Mouse (Mus musculus): ENCODE results near the gene Sgk2. TPM values are rescaled to one million over a fixed set of nuclear protein-coding genes. Genes with fewer than 3 reads are reported as not detected.

The Sgk2 gene
- polyA plus RNA-seq, 1 experiment from 2014 or later: not detected

- H3K27me3 ChIP-seq (ENCODE audit: control insufficient read depth, insufficient read depth, low read length): no peaks in the 10 kb centered on the region
- H3K9me3 ChIP-seq (ENCODE audit: control insufficient read depth, low read depth, low read length): no peaks in the 10 kb centered on the region
- H3K36me3 ChIP-seq (ENCODE audit: control insufficient read depth, insufficient read depth, low read length): no peaks in the 10 kb centered on the region
- WGBS: 93% methylated on average over 2 of the region's 2 CpGs
- H3K9ac ChIP-seq (replicated peaks; ENCODE audit: low read depth, low read length): no peak overlapping the region
- no peaks in the 10 kb centered on the region for H3K4me1 ChIP-seq (ENCODE audit: control insufficient read depth, insufficient read depth, low read length)
- H3K4me2 ChIP-seq (replicated peaks; ENCODE audit: low read depth, low read length): no peak overlapping the region
- H3K4me3 ChIP-seq (ENCODE audit: low read depth, low read length): no peak overlapping the region
- ATAC-seq (ENCODE audit: insufficient number of reproducible peaks, insufficient read depth, low FRiP score, low read depth): no peak
- H3K27ac ChIP-seq (ENCODE audit: low read length): no peak overlapping the region
Observed at GRCm38 (mm10) chr2:162956843-162957242, 30.3 kb upstream of the Sgk2 start.

GRCm38 (mm10) chr2:162961321-162961720 lies 25.8 kb upstream of the Sgk2 start:
- Histone ChIP-seq H3K4me1 (ENCODE audit: control insufficient read depth, insufficient read depth, low read length) (no peaks in the 10 kb centered on the region), H3K9me3 (ENCODE audit: control insufficient read depth, low read depth, low read length) (no peaks in the 10 kb centered on the region), H3K4me2 (replicated peaks; ENCODE audit: low read depth, low read length) (no peak overlapping the region), H3K4me3 (ENCODE audit: low read depth, low read length) (no peak overlapping the region), H3K36me3 (ENCODE audit: control insufficient read depth, insufficient read depth, low read length) (no peaks in the 10 kb centered on the region), H3K9ac (replicated peaks; ENCODE audit: low read depth, low read length) (no peak overlapping the region), H3K27me3 (ENCODE audit: control insufficient read depth, insufficient read depth, low read length) (no peaks in the 10 kb centered on the region), H3K27ac (ENCODE audit: low read length) (no peak overlapping the region)
- ATAC-seq (ENCODE audit: insufficient number of reproducible peaks, insufficient read depth, low FRiP score, low read depth): no peak
- WGBS: 72% methylated on average over 9 of the region's 10 CpGs

- no peaks in the 10 kb centered on the region for H3K9me3 ChIP-seq (ENCODE audit: control insufficient read depth, low read depth, low read length)
- H3K4me1 ChIP-seq (ENCODE audit: control insufficient read depth, insufficient read depth, low read length): no peaks in the 10 kb centered on the region
- no peak for ATAC-seq (ENCODE audit: insufficient number of reproducible peaks, insufficient read depth, low FRiP score, low read depth)
- no peaks in the 10 kb centered on the region for H3K27me3 ChIP-seq (ENCODE audit: control insufficient read depth, insufficient read depth, low read length)
- H3K9ac ChIP-seq (replicated peaks; ENCODE audit: low read depth, low read length): no peak overlapping the region
- H3K36me3 ChIP-seq (ENCODE audit: control insufficient read depth, insufficient read depth, low read length): no peaks in the 10 kb centered on the region
- H3K4me3 ChIP-seq (ENCODE audit: low read depth, low read length): no peak overlapping the region
- no peak overlapping the region for H3K4me2 ChIP-seq (replicated peaks; ENCODE audit: low read depth, low read length)
- H3K27ac ChIP-seq (ENCODE audit: low read length): no peak overlapping the region
- 83% methylated on average over 2 of the region's 2 CpGs for WGBS
Observed at GRCm38 (mm10) chr2:162966734-162967133, 20.4 kb upstream of the Sgk2 start.

- no peaks in the 10 kb centered on the region for H3K27me3 ChIP-seq (ENCODE audit: control insufficient read depth, insufficient read depth, low read length)
- no peak overlapping the region for H3K27ac ChIP-seq (ENCODE audit: low read length)
- H3K4me3 ChIP-seq (ENCODE audit: low read depth, low read length): no peak overlapping the region
- no peaks in the 10 kb centered on the region for H3K9me3 ChIP-seq (ENCODE audit: control insufficient read depth, low read depth, low read length)
- ATAC-seq (ENCODE audit: insufficient number of reproducible peaks, insufficient read depth, low FRiP score, low read depth): no peak
- no peaks in the 10 kb centered on the region for H3K36me3 ChIP-seq (ENCODE audit: control insufficient read depth, insufficient read depth, low read length)
- no peak overlapping the region for H3K4me2 ChIP-seq (replicated peaks; ENCODE audit: low read depth, low read length)
- no peak overlapping the region for H3K9ac ChIP-seq (replicated peaks; ENCODE audit: low read depth, low read length)
- no peaks in the 10 kb centered on the region for H3K4me1 ChIP-seq (ENCODE audit: control insufficient read depth, insufficient read depth, low read length)
- 6% methylated on average over 5 of the region's 5 CpGs for WGBS
Observed at GRCm38 (mm10) chr2:162968357-162968756, 18.8 kb upstream of the Sgk2 start.

- no peak overlapping the region for H3K4me2 ChIP-seq (replicated peaks; ENCODE audit: low read depth, low read length)
- no peak for ATAC-seq (ENCODE audit: insufficient number of reproducible peaks, insufficient read depth, low FRiP score, low read depth)
- H3K27ac ChIP-seq (ENCODE audit: low read length): no peak overlapping the region
- WGBS: 74% methylated on average over 3 of the region's 3 CpGs
- H3K4me1 ChIP-seq (ENCODE audit: control insufficient read depth, insufficient read depth, low read length): 0 out of 2 replicates have a peak, but pooled peaks cover 4% of the 10 kb centered on the region
- no peak overlapping the region for H3K4me3 ChIP-seq (ENCODE audit: low read depth, low read length)
- H3K27me3 ChIP-seq (ENCODE audit: control insufficient read depth, insufficient read depth, low read length): no peaks in the 10 kb centered on the region
- H3K9ac ChIP-seq (replicated peaks; ENCODE audit: low read depth, low read length): no peak overlapping the region
- no peaks in the 10 kb centered on the region for H3K9me3 ChIP-seq (ENCODE audit: control insufficient read depth, low read depth, low read length)
- no peaks in the 10 kb centered on the region for H3K36me3 ChIP-seq (ENCODE audit: control insufficient read depth, insufficient read depth, low read length)
Observed at GRCm38 (mm10) chr2:162969101-162969500, 18.0 kb upstream of the Sgk2 start.

GRCm38 (mm10) chr2:162970896-162971295 lies 16.2 kb upstream of the Sgk2 start:
- Histone ChIP-seq H3K4me2 (replicated peaks; ENCODE audit: low read depth, low read length) (no peak overlapping the region), H3K27ac (ENCODE audit: low read length) (no peak overlapping the region), H3K36me3 (ENCODE audit: control insufficient read depth, insufficient read depth, low read length) (no peaks in the 10 kb centered on the region), H3K27me3 (ENCODE audit: control insufficient read depth, insufficient read depth, low read length) (no peaks in the 10 kb centered on the region), H3K9ac (replicated peaks; ENCODE audit: low read depth, low read length) (no peak overlapping the region), H3K9me3 (ENCODE audit: control insufficient read depth, low read depth, low read length) (no peaks in the 10 kb centered on the region), H3K4me1 (ENCODE audit: control insufficient read depth, insufficient read depth, low read length) (peaks cover 8% of the 10 kb centered on the region; the same call in 1 of the 2 replicates), H3K4me3 (ENCODE audit: low read depth, low read length) (no peak overlapping the region)
- no peak for ATAC-seq (ENCODE audit: insufficient number of reproducible peaks, insufficient read depth, low FRiP score, low read depth)
- 85% methylated on average over 6 of the region's 6 CpGs for WGBS

GRCm38 (mm10) chr2:162972752-162973151 lies 14.4 kb upstream of the Sgk2 start:
- Histone ChIP-seq H3K4me2 (replicated peaks; ENCODE audit: low read depth, low read length) (no peak overlapping the region), H3K36me3 (ENCODE audit: control insufficient read depth, insufficient read depth, low read length) (no peaks in the 10 kb centered on the region), H3K4me1 (ENCODE audit: control insufficient read depth, insufficient read depth, low read length) (peaks cover 8% of the 10 kb centered on the region; the same call in 1 of the 2 replicates), H3K4me3 (ENCODE audit: low read depth, low read length) (no peak overlapping the region), H3K9ac (replicated peaks; ENCODE audit: low read depth, low read length) (no peak overlapping the region), H3K27ac (ENCODE audit: low read length) (no peak overlapping the region), H3K27me3 (ENCODE audit: control insufficient read depth, insufficient read depth, low read length) (no peaks in the 10 kb centered on the region), H3K9me3 (ENCODE audit: control insufficient read depth, low read depth, low read length) (no peaks in the 10 kb centered on the region)
- no peak for ATAC-seq (ENCODE audit: insufficient number of reproducible peaks, insufficient read depth, low FRiP score, low read depth)
- WGBS: 24% methylated on average over 7 of the region's 7 CpGs

GRCm38 (mm10) chr2:162973206-162973605 lies 13.9 kb upstream of the Sgk2 start:
- H3K27me3 ChIP-seq (ENCODE audit: control insufficient read depth, insufficient read depth, low read length): no peaks in the 10 kb centered on the region
- peaks cover 8% of the 10 kb centered on the region; the same call in 1 of the 2 replicates for H3K4me1 ChIP-seq (ENCODE audit: control insufficient read depth, insufficient read depth, low read length)
- H3K9me3 ChIP-seq (ENCODE audit: control insufficient read depth, low read depth, low read length): no peaks in the 10 kb centered on the region
- WGBS: 52% methylated on average over 5 of the region's 5 CpGs
- ATAC-seq (ENCODE audit: insufficient number of reproducible peaks, insufficient read depth, low FRiP score, low read depth): no peak
- no peaks in the 10 kb centered on the region for H3K36me3 ChIP-seq (ENCODE audit: control insufficient read depth, insufficient read depth, low read length)
- H3K4me2 ChIP-seq (replicated peaks; ENCODE audit: low read depth, low read length): no peak overlapping the region
- H3K4me3 ChIP-seq (ENCODE audit: low read depth, low read length): no peak overlapping the region
- no peak overlapping the region for H3K9ac ChIP-seq (replicated peaks; ENCODE audit: low read depth, low read length)
- no peak overlapping the region for H3K27ac ChIP-seq (ENCODE audit: low read length)

GRCm38 (mm10) chr2:162973637-162974036 lies 13.5 kb upstream of the Sgk2 start:
- peak; percentile 61; the same call in 1 of the 2 replicates for ATAC-seq (ENCODE audit: insufficient number of reproducible peaks, insufficient read depth, low FRiP score, low read depth)
- peaks cover 8% of the 10 kb centered on the region; the same call in 1 of the 2 replicates for H3K4me1 ChIP-seq (ENCODE audit: control insufficient read depth, insufficient read depth, low read length)
- H3K27me3 ChIP-seq (ENCODE audit: control insufficient read depth, insufficient read depth, low read length): no peaks in the 10 kb centered on the region
- no peak overlapping the region for H3K9ac ChIP-seq (replicated peaks; ENCODE audit: low read depth, low read length)
- no peaks in the 10 kb centered on the region for H3K36me3 ChIP-seq (ENCODE audit: control insufficient read depth, insufficient read depth, low read length)
- no peak overlapping the region for H3K4me2 ChIP-seq (replicated peaks; ENCODE audit: low read depth, low read length)
- H3K9me3 ChIP-seq (ENCODE audit: control insufficient read depth, low read depth, low read length): no peaks in the 10 kb centered on the region
- no peak overlapping the region for H3K27ac ChIP-seq (ENCODE audit: low read length)
- 8% methylated on average over 11 of the region's 11 CpGs for WGBS
- no peak overlapping the region for H3K4me3 ChIP-seq (ENCODE audit: low read depth, low read length)

Measured in stomach, embryonic 14.5 days (tissue).